Mouse (Mus musculus) G1E (cell line): ENCODE results near the gene Acox3.

Experiments used
- CTCF ChIP-seq: IDR thresholded peaks from 2 replicates; pipeline ENCODE4 v1.5.1; 2012; ENCODE audit warnings: low read depth, low read length, inconsistent platforms, mixed read lengths
- GATA2 ChIP-seq: IDR thresholded peaks from 2 replicates; pipeline ENCODE4 v1.6.1; 2012; ENCODE audit warnings: low read depth, low read length, inconsistent platforms, borderline replicate concordance
- TAL1 ChIP-seq: conservative IDR thresholded peaks from 2 replicates; pipeline ENCODE4 v1.6.1; 2012; ENCODE audit warnings: low read depth, low read length, inconsistent platforms, mixed read lengths

GRCm38 (mm10) chr5:35621114-35621513 is 38.3 kb downstream of the Acox3 start:
- TF ChIP-seq CTCF (no peak), GATA2 (no peak), TAL1 (no peak)
